Mouse (Mus musculus) B cell, adult 2 months (primary cell): ENCODE data around the gene G3bp1.

Experiments used
- DNase-seq, 2 experiments: peaks; one replicate each; pipeline ENCODE4 v3.0.0; 2022

Gene G3bp1

DNA sequence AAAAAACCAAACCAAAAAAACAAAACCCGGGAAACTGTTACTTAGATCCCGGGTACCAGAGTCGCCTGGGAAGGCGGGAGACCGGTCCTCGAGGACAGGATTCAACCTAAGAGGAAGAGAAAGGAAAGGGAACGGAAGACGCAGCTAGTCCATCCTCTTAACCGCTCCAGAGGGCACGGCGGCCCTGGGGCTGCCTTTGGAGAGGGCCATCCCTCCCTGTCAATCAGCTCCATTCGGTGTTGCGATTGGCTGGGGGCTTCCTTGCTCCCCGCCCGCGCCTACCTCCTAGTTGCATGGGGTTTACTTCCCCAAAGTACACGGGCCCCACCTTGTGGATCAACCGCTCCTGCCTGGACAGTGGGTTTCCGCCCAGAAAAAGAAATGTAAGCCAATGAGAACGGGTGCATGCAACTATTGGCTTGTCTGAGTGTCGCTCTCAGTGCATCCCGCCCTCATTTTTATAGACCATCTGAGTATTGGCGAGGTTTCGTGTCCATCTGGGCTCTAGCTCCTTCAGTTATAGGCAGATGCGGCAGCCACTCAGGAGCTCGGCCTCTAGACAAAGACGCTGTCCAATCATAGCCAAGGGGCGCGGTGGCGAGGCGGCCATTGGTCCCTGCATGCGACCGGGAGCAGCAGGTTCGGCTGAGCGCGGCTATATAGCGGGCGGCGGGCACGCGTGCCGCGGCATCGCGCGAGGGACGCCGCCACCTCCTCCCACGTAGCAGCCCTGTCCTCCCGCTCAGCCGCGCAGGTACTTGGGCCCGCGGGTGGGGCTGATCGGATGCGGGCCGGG, at the start of gene G3bp1:
Gene G3bp1 (plus strand): TSS at position 638 of the 796 bp plus-strand sequence.
- DNase-seq: peak; percentile 95 to 97

DNA sequence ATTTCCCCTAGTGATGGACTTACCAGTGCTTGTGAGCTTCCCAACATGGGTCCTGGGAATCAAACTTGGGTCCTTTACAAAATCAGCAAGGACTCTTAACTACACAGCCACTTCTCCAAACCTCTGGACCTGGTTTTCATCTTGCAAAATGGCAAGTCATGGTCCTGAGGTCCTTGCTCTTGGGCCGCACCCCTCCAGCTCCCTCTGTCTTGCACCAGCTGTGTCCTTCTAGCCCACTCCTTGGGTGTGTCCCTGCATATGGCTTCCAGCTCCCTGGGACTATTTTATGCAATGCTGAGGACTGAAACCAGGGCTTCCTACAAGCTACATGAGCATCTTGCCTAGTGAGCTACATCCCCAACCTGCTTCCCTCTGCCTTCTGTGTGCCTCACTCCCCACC, 46.5 kb upstream of the G3bp1 start, which contains the start of gene Sparc:
Gene Sparc (minus strand): TSS at position 206 of the 400 bp plus-strand sequence.
- no peak for DNase-seq

- no peak for DNase-seq
These were observed 45.7 kb upstream of the G3bp1 start for GRCm38 (mm10) chr11:55423756-55424155.

GRCm38 (mm10) chr11:55424746-55425360, 44.6 kb upstream of the G3bp1 start:
- no peak for DNase-seq

- no peak for DNase-seq
These were observed 41.1 kb upstream of the G3bp1 start for GRCm38 (mm10) chr11:55428186-55429012.

DNA sequence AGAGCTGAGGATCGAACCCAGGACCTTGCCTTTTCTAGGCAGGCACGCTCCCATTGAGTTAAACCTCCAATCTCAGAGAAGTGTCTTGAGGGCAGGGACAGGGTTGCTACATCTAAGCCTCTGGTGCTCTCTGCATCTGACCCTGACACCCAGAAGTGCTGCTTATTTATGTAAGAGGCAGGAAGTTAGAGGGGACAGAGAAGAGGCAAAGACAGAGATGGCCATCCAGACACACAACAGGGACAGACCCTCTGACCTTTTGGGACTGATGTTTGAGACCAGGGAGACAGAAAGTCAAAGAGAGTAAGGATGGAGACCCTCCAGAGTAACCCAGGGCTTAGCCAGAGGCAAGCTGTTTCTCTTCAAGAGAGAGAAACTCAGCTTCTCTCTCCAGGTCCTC, 39.5 kb upstream of the G3bp1 start:
- DNase-seq: no peak

GRCm38 (mm10) chr11:55432981-55433380, 36.5 kb upstream of the G3bp1 start:
- DNase-seq: no peak

- DNase-seq: no peak
These were observed 33.4 kb upstream of the G3bp1 start for GRCm38 (mm10) chr11:55436089-55436488.

DNA sequence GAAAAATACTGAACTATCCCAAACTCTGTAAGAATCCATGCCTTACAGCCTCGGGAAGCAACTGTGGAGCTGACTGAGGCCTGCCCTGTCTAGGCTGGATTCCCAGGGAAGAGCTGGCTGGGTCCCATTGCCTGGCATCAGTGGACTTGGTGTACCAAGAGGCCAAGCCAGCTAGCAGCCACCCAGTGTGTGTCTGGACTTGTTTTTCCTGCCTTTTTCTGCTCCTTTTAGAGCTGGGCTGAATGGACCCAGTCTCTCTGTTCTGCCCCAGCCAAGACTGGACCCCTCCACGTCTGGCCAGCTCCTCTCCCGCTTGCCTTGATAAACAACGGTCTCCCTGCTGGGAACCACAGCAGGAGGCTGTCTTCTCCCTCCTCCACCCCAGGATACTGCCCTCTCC, 31.5 kb upstream of the G3bp1 start:
- no peak for DNase-seq

DNA sequence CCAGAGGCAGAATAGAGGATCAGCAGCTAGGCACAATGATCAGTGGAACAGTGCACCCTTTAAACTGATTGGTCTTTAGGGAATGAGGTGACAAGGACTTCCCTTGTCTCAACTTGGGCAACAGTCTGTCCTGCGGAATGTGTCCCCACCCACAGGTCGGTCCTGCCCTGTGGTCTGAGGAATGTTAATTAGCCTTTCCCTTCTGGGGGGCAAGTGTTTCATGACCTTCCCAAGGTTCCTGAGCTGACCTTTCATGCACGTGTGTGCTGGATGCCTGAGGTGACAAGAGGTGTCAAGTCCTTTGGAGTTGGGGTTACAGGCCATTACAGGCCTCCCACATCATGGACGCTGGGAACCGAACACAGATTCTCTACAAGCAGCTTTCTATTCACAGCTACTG, 29.8 kb upstream of the G3bp1 start:
- DNase-seq: no peak

- DNase-seq: peak; percentile 24 to 25
These were observed 24.7 kb upstream of the G3bp1 start for GRCm38 (mm10) chr11:55444772-55445171.

- peak; percentile 70 to 71 for DNase-seq
These were observed 22.9 kb upstream of the G3bp1 start for GRCm38 (mm10) chr11:55446579-55446978.

DNA sequence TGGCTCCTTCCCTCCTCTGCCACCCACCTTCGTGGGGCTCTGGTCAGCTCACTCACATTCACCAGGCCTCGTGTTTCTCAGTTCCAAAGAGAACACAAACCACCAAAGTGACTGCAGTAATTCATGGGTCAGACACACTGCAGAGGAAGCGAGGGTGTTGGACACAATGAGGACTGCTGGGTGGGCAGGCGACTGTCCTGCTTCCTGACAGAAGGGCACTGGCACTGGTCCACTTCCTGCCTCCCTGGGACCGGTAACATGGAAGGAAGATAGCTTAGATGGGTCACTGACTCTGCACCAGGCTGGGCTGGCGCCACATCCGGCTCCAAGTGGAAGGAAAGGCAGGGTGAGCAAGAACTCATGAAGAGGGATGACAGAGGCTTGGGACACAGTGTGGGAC, 20.0 kb upstream of the G3bp1 start:
- DNase-seq: no peak

DNA sequence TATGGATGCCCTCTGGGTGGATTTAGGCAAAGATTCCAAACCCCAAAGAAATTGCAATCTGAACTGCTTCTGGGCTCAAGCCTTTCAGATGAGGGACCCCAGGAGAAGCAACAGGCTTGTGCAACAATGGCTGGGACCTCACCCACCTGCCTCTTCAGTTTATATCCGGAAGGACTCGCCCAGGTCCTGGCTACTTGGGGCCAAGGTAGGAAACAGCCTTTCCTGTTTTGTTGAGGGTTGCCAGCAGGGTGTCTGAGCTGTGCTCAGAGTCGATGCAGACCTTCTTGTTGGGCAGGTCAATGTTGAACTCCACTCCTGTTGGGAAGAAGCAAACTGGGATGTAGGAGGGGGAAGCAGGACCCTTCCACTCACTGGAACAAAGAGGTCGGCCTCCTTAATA, 19.2 kb upstream of the G3bp1 start:
- DNase-seq: no peak

GRCm38 (mm10) chr11:55453640-55454039, 15.8 kb upstream of the G3bp1 start:
- DNase-seq: no peak

DNA sequence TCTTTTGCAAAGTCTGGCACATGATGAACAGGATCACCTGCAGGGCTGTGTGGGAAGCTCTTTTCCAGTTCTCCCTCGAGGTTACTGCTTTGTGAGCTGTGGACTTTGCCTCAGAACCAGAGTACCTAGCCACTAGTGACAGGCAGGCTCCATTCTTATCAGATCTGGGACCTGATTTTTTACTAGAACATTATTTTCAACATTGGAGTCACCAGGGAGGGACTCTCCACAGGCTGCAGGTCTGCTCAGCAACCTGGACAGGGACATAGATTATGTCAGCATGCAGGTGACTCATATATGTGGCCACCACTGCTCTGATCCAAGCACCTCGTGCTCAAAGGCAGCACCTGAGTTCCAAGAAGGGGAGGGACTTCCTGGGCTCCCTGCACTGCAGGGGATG, 14.3 kb upstream of the G3bp1 start:
- no peak for DNase-seq

GRCm38 (mm10) chr11:55458501-55458900, 11.0 kb upstream of the G3bp1 start:
- DNase-seq: no peak

DNA sequence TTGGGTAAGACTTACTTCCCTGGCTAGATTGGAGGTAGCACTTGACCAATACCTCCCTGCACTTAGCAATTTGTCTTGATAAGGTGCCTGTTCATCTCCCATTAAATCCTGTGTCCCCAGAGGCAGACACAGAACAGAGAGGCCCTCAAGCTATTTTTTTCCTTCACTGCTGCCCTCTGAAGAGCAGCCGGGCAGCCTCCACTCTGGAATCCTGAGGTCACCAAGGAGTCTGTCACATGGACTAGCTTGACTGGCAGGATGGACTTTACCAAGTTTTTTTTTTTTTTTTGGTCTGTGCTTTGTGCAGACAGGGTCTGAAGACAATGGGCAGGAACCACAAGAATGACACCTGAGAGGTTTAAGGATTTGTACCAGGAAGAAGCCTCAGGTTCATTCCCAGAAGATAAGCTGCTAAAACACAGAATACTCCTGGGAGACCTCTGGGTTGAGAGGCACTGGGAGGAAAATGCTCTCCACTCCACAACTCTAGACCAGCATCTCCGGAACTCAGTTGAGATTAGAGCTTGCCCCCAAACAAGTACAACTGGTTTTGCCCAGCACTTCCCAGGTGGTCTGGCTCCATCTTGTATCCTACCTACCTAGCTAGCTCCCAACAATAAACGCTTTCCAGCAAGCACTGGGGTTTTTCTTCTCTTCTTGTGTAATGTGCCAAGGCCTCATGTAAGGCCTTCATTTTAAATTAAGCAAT, 9.5 kb upstream of the G3bp1 start:
- DNase-seq: no peak

- no peak for DNase-seq
These were observed 8.9 kb upstream of the G3bp1 start for GRCm38 (mm10) chr11:55460559-55461018.

GRCm38 (mm10) chr11:55461019-55461645, 8.4 kb upstream of the G3bp1 start, which contains the start of gene Atox1:
Atox1 (minus strand) TSS chr11:55461239.
- DNase-seq: peak; percentile 93 to 95

- DNase-seq: no peak
These were observed 7.3 kb upstream of the G3bp1 start for GRCm38 (mm10) chr11:55462149-55462548.

DNA sequence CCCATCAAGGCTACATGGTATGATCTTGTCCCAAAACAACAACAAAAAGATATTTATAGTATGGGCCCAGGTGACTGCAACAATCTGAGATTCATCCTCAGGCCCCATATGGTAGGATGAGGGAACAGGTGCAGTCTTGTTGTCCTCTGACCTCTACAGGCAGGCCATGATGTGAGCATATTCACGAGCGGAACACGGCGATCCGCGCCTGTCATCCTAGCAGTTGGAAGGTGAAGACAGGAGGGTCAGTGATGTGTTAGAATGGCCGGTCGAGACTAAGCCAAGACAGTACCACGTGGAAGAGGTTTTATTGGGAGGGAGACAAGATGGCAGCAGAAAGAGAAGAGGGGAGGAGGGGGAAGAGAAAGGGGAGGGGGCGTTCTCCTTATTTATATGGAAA, 4.8 kb upstream of the G3bp1 start:
- DNase-seq: no peak
